Mouse (Mus musculus): ENCODE data around the gene Sorbs1. TPM values are rescaled to one million over a fixed set of nuclear protein-coding genes. Genes with fewer than 3 reads are reported as not detected.

Gene Sorbs1
- total RNA-seq, 2 experiments from 2014 or later: 0.15 to 7.9 TPM

DNA sequence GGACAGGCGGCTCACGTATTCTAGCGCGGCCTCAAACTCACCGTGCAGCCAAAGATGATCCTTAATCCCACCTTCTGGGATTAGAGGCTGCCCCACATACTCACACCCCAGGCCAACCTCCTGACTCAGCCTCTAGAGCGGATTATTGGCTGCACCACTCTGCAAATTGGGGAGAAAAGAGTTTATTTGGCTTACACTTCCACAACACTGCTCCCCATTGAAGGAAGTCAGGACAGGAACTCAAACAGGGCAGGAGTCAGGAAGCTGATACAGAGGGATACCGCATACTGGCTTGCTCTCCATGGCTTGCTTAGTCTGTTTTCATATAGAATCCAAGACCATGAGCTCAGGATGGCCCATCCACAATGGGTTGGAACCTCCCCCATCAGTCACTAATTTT is 797 bp upstream of the Sorbs1 start:
- ATAC-seq (replicated peaks; ENCODE audit: poor library complexity, severe bottlenecking): no peak

DNA sequence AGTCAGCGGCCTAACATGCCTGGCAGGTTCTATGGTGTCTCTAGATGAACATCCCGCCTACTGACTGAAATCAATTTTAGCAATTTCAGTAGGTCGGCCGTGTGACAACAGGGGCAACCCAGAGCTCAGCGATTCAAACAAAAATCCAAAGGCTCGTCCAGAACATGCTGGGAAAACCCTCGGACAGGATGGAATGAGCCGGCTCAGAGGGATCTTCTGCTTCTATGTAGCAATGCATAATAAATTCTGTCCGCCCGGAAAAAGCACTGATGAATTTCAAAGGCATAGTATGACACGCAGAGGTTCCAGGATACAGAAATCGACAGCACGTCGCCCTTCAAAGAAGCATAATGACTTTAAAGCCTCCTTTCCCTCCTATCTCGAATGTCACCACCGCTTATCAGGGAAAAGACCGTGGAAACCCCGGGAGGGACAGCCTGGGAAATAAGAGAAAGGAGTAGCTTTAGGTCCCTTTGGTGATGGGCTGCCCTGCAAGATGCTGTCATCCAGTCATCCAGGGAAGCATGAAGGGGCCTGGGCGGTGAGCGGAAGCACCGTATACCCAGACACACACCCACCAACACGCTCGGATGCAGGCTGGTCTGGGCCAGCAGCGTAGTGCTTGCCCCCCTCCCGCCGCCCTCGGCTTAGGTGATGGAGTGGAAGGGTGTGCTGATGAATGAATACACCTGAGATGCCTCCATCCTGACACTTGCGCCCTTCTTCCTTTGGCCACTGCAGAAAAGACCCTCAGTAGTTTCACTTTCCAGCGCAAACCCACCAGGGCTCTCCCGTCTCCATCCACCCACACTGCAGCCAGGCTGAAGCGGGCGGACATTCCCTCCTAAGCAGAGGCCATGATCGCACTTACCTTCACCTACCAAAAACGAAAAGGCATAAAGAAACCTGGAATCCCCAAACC is 818 bp downstream of the Sorbs1 start:
- peak; percentile 31 for ATAC-seq (replicated peaks; ENCODE audit: poor library complexity, severe bottlenecking)

DNA sequence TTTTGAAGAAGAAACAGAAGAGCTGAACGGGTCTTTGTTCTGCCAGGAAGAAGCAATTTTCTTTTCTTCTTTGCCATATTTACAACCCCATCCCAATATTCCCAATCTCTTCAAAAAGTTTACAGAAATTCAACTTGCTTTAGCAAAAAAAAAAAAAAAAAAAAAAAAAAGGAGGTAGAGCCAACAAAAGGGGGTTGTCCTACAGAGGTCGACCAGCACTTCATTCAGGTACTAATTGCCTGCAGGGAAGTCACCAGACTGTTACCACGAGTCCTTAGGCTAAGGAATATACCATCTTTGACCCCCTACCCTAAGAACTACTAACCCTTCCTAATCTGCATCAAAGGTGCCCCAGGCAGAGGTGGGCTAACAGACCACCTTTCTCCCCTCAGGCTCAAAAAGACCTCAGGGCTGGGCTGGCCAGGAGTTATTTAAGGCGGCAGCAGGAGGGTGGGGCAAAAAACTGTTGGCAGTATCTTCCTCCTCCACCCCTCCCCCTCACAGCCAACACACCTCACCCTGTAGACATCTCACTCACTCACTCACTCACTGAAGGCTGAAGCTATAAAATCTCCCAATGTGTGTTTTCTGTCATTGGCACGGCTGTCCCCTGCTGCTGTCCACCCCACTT is 1.8 kb downstream of the Sorbs1 start:
- no peak for ATAC-seq (replicated peaks; ENCODE audit: poor library complexity, severe bottlenecking)

DNA sequence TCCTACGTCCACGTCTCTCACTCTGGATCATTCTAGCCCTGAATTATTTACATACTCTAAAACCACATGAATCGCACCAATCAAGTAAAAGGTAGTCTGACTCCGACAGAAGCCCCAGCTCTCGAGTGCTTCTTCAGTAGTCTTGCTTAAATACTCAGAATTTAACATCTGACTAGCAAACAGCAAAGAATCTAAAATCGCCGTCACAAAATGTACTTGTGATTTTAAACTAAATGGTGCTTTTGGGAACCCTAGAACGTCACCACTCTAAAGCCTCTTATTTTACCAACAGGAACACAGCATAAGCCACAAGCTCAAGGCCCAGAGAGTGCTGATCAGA is 2.5 kb downstream of the Sorbs1 start:
- no peak for ATAC-seq (replicated peaks; ENCODE audit: poor library complexity, severe bottlenecking)

DNA sequence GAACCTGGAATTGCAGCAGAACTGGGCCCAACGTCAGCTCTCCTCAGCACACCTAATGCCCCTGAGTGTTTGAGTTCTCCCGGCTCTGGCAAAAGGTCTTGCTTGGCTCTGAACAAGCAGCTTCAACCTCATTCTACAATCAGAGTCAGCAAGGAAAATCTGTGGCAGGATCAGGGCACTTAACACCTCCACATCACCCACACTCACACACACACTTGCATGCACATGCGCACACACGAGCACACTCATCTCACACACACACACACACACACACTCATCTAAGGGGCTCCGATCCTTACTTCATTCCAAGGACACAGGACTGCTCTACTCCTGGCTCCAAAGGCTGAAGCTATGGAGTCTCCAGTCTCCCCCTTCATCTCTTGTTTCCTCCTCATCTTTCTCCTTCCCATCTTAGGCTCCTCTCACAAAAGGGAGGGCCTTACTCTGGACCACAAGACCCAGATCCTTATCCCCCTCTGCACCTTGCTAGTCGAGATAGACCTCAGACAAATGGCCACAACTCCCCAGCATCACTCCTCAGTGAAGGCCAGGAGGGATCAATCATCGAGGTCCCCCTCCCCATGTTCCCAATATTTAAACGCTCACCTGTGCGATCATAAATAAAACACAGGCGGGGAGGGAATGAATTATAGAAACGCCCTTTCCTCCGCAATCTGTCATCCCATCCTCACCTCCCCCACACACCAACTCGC is 3.0 kb downstream of the Sorbs1 start:
- no peak for ATAC-seq (replicated peaks; ENCODE audit: poor library complexity, severe bottlenecking)

DNA sequence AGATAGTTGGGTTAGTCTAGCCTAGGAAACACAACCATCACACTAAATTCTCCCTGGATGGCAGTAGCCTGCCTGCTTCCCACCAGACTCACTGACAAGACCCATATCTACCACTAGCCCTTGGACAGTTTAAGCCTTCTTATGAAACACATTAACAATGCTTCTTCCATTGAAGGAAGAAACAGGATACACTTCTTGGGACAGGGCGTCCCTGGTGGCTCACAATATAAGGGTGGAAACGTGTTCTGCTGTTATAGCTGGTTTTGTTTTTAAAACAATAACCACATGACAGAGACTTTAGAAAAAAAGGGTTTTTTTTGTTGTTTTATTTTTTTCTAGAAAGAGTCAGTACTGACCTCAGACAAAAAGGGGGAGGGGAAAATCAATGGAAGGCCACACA is 4.3 kb downstream of the Sorbs1 start:
- no peak for ATAC-seq (replicated peaks; ENCODE audit: poor library complexity, severe bottlenecking)

DNA sequence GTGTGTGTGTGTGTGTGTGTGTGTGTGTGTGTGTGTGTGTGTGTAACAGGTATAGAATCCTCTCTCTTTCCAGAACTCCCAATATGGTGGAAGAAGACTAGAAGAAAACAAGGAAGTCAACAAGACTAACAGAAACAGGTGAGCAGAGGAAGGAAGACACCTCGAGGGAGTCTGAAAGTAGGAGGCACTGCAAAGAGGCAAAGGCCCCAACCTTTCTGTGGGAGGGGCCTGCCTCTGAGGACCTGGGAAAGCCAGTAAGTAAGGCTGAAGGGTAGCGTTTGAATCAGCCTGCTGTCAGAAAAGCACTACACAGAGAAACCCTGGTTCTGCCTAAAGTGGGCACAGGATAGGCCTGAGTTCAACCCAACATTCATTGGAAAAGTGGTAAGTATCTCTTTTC is 4.7 kb downstream of the Sorbs1 start:
- no peak for ATAC-seq (replicated peaks; ENCODE audit: poor library complexity, severe bottlenecking)

DNA sequence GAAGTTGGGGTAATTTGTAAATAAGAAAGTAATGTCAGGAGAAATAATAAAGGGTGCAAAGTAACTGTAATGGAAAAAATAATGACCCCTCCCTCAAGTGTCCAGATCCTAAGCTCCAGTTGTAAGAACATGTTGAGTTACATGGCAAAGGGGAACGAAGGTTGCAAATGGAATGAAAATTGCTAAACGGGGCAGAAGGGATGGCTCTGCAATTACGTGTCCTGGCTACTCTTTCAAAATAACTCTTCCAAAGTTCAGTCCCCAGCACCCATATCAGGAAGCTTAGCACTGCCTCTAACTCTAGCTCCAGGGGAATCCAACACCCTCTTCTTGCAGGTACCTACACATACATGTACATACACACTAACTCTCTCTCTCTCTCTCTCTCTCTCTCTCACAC is 6.6 kb downstream of the Sorbs1 start:
- no peak for ATAC-seq (replicated peaks; ENCODE audit: poor library complexity, severe bottlenecking)

DNA sequence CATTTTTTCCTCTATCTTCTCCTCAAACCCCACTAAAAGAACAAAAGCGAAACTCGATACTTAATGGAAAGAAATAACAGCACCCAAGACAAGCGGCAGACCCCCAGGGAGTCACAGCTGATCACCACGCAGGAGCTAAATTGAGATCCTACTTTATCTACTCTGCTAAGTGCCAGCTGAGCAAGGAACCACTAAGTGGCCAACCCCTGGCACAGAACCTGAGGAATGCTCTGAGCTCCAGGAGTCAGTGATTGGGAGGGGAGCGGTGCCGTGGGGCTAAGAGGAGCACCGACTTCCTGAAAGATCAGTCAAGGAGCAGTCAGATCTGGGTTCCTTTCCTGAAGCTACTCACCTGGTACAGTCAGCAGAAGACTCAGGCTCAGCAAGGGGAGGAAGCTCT is 9.2 kb downstream of the Sorbs1 start:
- no peak for ATAC-seq (replicated peaks; ENCODE audit: poor library complexity, severe bottlenecking)

DNA sequence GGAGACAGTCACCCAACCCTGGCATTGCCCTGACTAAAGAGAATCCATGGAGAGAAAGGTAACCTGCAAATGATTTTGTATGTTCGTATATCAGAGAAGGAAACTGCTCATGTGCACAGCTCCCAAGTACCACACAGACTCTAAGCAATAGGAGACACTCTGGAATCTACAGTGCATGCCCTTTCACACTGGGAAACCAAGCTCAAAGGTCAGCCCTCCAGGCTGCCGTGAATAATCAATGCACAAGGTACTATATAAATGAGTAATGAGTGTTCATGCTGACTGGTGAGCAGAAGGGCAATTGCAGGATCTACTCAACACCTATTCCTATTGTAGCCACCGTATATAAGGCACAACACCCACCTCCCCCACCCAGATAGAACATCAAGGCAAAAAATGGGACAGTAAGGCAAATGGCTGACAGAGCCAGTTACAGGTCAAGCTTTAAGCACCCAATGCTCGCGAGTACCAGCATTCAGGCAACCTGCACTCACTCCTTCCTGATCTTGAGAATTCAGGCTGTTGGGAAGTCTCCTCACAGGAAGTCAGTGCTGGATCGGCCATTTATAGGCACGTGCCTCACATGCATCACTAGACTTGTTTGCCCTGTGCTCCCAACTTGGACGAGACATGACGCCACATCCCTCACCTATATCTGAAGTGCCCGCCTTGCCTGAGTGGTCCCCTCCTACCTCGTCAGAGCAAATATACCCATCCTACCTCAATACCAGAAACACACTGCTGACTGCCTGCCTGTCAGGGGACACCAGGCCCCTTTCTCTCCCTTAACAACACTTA is 13.4 kb downstream of the Sorbs1 start:
- no peak for ATAC-seq (replicated peaks; ENCODE audit: poor library complexity, severe bottlenecking)

DNA sequence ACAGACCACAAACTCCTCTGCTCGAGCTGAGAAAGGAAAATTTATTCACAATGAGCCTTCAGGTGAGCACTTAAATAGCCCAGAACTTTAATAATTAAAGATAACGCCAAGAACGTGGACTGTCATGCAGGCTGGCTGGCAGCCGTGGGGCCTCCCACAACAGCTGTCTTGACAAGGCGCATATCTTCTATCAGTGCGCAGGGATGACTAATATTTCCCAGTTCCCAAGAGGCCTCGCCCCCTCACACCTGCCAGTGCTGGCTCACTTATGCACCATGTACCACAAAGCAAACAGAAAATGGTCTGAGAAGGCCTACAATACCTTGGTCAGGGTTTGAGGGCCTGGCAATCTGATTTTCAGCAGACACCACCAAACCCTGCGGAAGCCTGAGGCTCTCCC is 14.4 kb downstream of the Sorbs1 start:
- ATAC-seq (replicated peaks; ENCODE audit: poor library complexity, severe bottlenecking): no peak

DNA sequence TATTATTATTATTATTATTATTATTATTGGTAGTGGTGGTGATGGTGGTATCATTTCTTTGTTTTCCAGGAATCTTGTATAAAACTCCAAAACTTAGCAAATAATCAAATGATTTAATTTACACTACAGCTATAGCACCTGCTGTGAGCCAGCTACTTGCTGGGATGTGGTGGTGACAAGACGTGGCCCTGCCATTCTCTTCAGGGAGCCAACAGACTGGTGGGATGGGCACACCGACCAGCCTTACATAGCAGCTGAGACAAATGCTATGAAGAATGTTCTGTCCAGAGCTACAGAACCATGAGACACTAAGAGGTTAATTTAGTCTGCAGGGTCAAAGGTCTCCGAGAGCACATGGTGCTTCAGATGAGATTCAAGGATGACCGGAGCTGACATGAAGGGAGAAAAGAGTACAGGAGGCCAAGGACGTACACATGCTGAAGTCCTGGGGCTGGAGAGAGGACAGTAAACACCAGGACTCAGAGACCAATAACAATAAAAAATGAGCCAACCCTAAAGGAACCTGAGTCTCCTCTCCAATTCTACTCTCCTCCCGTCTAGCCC is 15.3 kb downstream of the Sorbs1 start:
- no peak for ATAC-seq (replicated peaks; ENCODE audit: poor library complexity, severe bottlenecking)

DNA sequence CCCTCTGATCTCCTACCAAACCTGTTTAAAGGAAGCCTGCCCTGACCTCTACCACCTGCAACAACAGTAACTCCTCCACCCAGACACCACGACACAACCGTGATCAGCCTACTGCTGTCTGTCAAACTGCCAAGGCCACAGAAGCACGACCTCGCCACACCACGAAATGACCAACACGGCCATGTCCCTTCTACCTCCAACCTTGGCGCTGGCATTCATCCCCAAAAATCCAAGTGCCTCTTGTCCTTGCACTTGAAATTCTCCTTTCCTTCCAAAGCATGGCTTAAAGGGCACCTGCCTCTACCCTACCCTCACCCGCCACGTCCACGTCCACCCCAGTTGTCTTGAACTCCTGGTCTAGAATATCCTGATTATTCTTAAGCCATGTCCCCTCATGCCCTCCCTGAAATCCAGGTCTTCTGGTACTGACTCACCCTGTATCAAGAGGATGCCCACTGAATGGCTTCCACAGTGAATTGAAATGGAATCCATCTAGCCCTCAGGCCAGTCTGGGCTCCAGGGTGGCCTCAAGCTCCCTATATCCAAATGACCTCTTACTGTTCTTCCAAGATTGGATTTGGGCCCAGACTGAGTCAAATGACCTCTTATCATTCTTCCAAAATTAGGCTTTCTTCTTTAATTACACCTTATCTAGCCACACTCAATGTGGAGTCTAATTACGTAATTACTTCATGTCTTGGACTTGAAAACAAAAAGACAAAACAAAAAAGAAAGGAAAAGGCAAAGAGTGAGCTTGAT is 16.9 kb downstream of the Sorbs1 start:
- no peak for ATAC-seq (replicated peaks; ENCODE audit: poor library complexity, severe bottlenecking)

DNA sequence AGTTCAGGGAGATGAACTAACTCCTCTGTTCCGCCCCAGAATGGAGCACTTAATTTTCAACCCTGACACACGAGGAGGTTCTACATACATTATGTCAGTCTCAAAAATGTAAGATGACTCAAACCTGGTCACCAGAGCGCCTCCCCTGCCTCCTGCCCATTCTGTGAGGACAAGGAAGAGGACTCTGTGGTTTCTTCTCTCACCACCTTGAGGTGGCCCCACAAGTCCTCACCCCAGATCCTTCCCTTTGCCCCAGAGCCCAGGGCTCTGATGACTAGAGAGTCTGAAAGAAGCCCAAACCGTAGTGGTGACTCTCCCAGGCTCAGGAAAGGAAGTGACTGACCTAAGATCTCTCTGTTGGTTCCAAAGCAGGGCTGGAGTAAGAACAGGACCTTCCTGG is 17.5 kb downstream of the Sorbs1 start:
- ATAC-seq (replicated peaks; ENCODE audit: poor library complexity, severe bottlenecking): no peak

DNA sequence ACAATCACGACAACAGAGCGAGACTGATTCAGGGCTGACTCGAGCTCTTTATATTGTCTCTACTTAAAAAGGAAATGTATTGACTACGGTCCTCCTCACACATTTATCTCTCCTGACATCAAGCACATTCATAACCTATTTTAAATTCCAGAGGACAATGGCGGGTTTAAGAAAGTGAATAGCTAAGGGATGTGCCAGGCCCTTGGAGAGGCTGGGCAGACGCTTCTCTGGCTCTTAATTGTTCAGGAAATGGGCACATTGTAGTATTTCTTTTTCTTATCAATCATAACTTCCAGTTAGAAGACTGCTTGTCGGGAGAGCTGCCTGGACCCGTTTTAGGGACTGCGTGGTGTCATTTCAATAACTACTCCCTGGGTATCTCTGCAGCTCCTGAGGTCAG is 20.7 kb downstream of the Sorbs1 start:
- ATAC-seq (replicated peaks; ENCODE audit: poor library complexity, severe bottlenecking): no peak

DNA sequence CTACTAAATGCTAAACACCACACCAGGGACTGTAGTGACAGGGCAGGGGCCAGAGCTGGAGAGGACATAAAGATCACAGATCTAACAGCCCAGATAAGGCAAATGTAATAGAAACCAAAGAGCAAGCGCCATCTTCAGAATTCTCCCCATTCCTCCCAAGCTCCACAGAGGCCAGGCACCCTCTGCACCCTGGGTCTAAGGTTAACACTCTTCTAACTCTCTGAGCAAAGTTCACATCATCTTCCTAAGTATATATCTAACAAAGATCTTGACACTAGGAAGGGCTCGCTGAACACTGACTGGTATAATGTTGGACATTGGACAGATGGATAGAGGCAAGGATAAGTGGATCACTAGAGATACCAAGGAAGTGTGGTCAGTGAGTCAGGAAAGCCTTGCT is 22.1 kb downstream of the Sorbs1 start:
- no peak for ATAC-seq (replicated peaks; ENCODE audit: poor library complexity, severe bottlenecking)

DNA sequence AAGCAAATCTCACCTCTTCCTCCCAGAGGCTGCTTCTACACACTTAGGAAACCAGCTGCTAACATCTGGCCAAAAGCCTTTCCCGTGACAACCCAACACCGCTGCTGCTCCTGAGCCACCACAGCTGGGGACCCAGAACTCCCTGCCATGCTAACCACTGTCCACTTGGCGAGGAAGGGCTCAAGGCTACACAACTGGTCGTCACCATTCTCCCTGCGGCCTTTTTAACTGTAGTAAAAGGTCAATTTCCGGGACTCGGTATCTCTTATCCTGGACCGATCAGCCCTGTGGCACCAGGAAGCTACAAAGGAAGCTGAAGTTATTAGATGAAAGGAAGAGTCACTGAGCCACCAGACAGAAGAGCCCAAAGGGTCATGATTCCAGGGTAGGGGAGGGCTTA is 22.8 kb downstream of the Sorbs1 start:
- ATAC-seq (replicated peaks; ENCODE audit: poor library complexity, severe bottlenecking): no peak

DNA sequence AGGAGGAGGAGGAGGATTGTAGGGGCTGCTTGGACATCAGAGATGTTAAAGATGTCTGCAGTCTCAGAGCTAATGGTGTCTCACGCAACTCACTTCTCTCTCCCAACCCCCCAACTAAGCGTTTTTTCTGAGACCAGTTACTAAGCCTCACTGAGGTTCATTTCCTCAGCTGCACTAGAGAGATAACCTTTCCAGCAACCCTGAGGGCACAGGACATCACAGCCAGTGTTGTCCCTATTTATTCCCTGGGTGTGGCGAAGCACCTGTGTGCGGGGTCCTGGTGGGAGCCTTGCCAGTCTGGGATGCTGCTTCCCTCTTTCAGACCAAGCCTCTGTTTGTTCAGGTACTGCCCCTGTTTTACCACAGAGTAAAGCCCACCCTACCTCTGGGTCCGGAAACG is 23.9 kb downstream of the Sorbs1 start:
- no peak for ATAC-seq (replicated peaks; ENCODE audit: poor library complexity, severe bottlenecking)

DNA sequence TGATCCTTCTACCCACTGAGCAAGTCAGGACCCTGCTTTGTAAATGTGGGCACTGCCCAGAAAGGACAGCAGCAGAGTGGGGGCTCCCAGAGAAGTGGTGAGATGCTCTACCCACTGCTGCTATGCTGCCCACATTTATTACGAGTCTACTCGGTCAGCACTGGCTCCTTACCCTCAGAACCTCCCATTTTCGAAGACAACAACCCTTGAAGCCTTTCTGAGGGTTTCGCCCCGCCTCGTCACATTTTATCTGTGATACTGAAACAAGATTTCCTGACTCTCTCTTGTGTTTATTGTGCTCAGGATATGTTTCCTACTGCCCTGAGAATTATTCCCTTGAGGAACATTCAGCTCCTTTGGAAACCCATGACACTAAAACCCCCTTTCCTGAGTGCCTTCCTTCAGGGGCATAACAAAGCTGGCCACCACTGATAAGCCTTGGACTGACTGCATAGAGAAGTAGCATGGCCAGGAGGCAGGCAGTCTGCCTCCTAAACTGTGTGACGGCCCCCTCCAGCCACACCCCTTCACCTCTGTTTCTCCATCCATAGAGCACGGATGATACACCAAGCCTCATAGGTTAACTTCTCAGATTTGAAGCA is 24.6 kb downstream of the Sorbs1 start:
- ATAC-seq (replicated peaks; ENCODE audit: poor library complexity, severe bottlenecking): no peak

Measured in granulocyte monocyte progenitor cell, adult 5-6 weeks (primary cell).